Comparison of ENCODE assay signal across 7 mouse cellular contexts in the genomic region with DNA sequence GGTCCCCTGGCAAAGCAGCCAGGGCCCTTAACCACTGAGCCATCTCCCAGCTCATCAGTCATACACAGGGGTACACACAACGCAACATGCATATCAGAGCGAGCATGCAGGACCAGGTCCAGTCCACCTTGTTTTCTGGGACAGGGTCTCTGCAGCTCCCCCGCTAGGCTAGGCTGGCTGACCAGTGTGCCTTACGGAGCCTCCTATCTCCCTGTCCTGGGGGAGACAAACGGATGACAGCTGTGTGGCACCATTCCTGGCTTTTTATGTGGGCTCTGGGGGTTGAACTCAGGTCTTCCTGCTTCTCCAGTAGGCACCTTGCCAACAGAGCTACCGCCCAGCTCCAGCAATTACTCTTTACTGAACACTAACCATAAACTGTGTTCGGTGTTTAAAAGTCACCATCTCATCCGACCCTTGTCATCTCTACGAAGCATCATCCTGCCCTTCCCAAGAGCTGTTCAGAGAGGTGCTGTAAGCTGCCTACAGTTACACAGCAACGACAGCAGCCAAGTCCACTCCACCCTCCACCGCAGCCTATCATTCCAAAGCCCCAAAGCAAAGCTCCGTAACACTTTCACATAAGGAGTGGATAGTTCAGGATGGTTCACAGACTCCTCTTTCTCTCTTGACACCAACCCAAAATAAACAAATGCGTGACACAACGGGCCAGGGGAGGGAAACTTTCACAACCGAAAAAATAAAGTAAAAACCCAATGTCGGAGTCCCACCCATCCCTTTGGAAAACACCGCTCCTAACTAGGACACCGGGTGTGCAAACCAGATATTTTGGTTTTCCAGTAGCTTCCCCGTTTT. TPM values are rescaled to one million over a fixed set of nuclear protein-coding genes. Genes with fewer than 3 reads are reported as not detected.
DNase-seq lines count a peak whose midpoint lies in the region; ATAC-seq and TF ChIP-seq lines count a peak whose summit lies in the region.

No protein-coding gene starts in this region.

- no peaks in the 10 kb centered on the region for H3K27me3 ChIP-seq in kidney, embryonic 15.5 days
- H3K27me3 ChIP-seq in forebrain, postnatal 0 days (ENCODE audit: insufficient read depth, low read length) = no peaks in the 10 kb centered on the region
- H3K27me3 ChIP-seq in midbrain, embryonic 14.5 days (ENCODE audit: control insufficient read depth, insufficient read depth, low read length) = no peaks in the 10 kb centered on the region

- TF ChIP-seq CTCF in forebrain, postnatal 0 days (IDR thresholded peaks at IDR 0.05; ENCODE audit: low read depth) = no peak

- H3K36me3 ChIP-seq in kidney, embryonic 15.5 days = no peaks in the 10 kb centered on the region
- no peaks in the 10 kb centered on the region for H3K36me3 ChIP-seq in forebrain, postnatal 0 days (ENCODE audit: insufficient read depth)
- no peaks in the 10 kb centered on the region for H3K36me3 ChIP-seq in midbrain, embryonic 14.5 days (ENCODE audit: control insufficient read depth, insufficient read depth, low read length)

- no peak for ATAC-seq in kidney, embryonic 15.5 days (replicated peaks; ENCODE audit: low FRiP score)
- no peak for ATAC-seq in forebrain, postnatal 0 days
- ATAC-seq in midbrain, embryonic 14.5 days (ENCODE audit: low FRiP score, low TSS enrichment) = no peak
- no peak for ATAC-seq in erythroid progenitor cell, adult 5-6 weeks (replicated peaks; ENCODE audit: low FRiP score, poor library complexity, severe bottlenecking)

- 0 out of 2 replicates have a peak overlapping the region, but pooled peaks have one; percentile 83 for H3K4me2 ChIP-seq in kidney, embryonic 15.5 days
- peak overlapping the region; percentile 74 for H3K4me2 ChIP-seq in forebrain, postnatal 0 days (ENCODE audit: low read depth)
- peak overlapping the region; percentile 83 for H3K4me2 ChIP-seq in midbrain, embryonic 14.5 days (ENCODE audit: low read length)

- 0 out of 2 replicates have a peak overlapping the region, but pooled peaks have one; percentile 91 for H3K4me3 ChIP-seq in kidney, embryonic 15.5 days (replicated peaks)
- H3K4me3 ChIP-seq in forebrain, postnatal 0 days (ENCODE audit: low read depth, low read length) = peak overlapping the region; percentile 86
- peak overlapping the region; percentile 95 for H3K4me3 ChIP-seq in midbrain, embryonic 14.5 days (replicated peaks; ENCODE audit: low read depth, low read length)

- WGBS in kidney, embryonic 15.5 days = 69% methylated on average over 19 of the region's 19 CpGs
- WGBS in forebrain, postnatal 0 days = 74% methylated on average over 19 of the region's 19 CpGs
- 87% methylated on average over 19 of the region's 19 CpGs for WGBS in midbrain, embryonic 14.5 days

- no peaks in the 10 kb centered on the region for H3K9me3 ChIP-seq in kidney, embryonic 15.5 days (replicated peaks)
- H3K9me3 ChIP-seq in forebrain, postnatal 0 days (ENCODE audit: low read length) = no peaks in the 10 kb centered on the region
- no peaks in the 10 kb centered on the region for H3K9me3 ChIP-seq in midbrain, embryonic 14.5 days (ENCODE audit: control insufficient read depth, low read length)

- no peak overlapping the region for H3K9ac ChIP-seq in kidney, embryonic 15.5 days
- H3K9ac ChIP-seq in forebrain, postnatal 0 days = peak overlapping the region; percentile 92; the same call in 1 of the 2 replicates
- H3K9ac ChIP-seq in midbrain, embryonic 14.5 days (replicated peaks; ENCODE audit: low read length) = 0 out of 2 replicates have a peak overlapping the region, but pooled peaks have one; percentile 2

- peaks cover 74% of the 10 kb centered on the region for H3K4me1 ChIP-seq in kidney, embryonic 15.5 days
- peaks cover 22% of the 10 kb centered on the region for H3K4me1 ChIP-seq in forebrain, postnatal 0 days (ENCODE audit: insufficient read depth)
- H3K4me1 ChIP-seq in midbrain, embryonic 14.5 days (ENCODE audit: control insufficient read depth, insufficient read depth, low read length) = peaks cover 43% of the 10 kb centered on the region

- no peak for DNase-seq in kidney, adult 11 months
- peak; percentile 55 for DNase-seq in cerebellum, adult 9-10 months
- DNase-seq in forebrain, postnatal 0 days = no peak
- no peak for DNase-seq in midbrain, embryonic 14.5 days
- no peak for DNase-seq in spleen, postnatal 4 days (ENCODE audit: low spot score in 2 of 2)

- no peak overlapping the region for H3K27ac ChIP-seq in kidney, embryonic 15.5 days
- H3K27ac ChIP-seq in forebrain, postnatal 0 days (ENCODE audit: low read depth, low read length) = peak overlapping the region; percentile 40; the same call in 1 of the 2 replicates
- H3K27ac ChIP-seq in midbrain, embryonic 14.5 days (replicated peaks; ENCODE audit: low read depth, low read length) = no peak overlapping the region

RNA-seq across cellular contexts. Expression of a gene that starts 2.6 kb away (rescaled TPM):
- polyA plus RNA-seq in kidney, embryonic 15.5 days (2015; fragmentation: Nextera tagmentation; extraction: Ambion mirVana) = 33.8 and 35.3 TPM in 2 replicates
- total RNA-seq in forebrain, postnatal 0 days (2014; rRNA removed) = 62.0 and 62.2 TPM in 2 replicates
- polyA plus RNA-seq in forebrain, postnatal 0 days (2015; fragmentation: Nextera tagmentation; extraction: Ambion mirVana) = 76.5 and 90.8 TPM in 2 replicates
- polyA plus RNA-seq in midbrain, embryonic 14.5 days (2014; fragmentation: Nextera tagmentation; extraction: Ambion mirVana) = 58.0 and 72.4 TPM in 2 replicates
- total RNA-seq in erythroid progenitor cell, adult 5-6 weeks (2015; ENCODE audit: low replicate concordance) = 15.5 TPM in 2 replicates
- 7.3 and 9.6 TPM in 2 replicates for total RNA-seq in erythroid progenitor cell, adult 5-6 weeks (2017; ENCODE audit: low replicate concordance)

RNA-seq across cellular contexts. Expression of a gene that starts 56.0 kb away (rescaled TPM):
- polyA plus RNA-seq in kidney, embryonic 15.5 days (2015; fragmentation: Nextera tagmentation; extraction: Ambion mirVana) = 18.2 and 20.0 TPM in 2 replicates
- total RNA-seq in forebrain, postnatal 0 days (2014; rRNA removed) = 52.2 and 55.0 TPM in 2 replicates
- polyA plus RNA-seq in forebrain, postnatal 0 days (2015; fragmentation: Nextera tagmentation; extraction: Ambion mirVana) = 22.2 and 29.8 TPM in 2 replicates
- 22.5 and 24.7 TPM in 2 replicates for polyA plus RNA-seq in midbrain, embryonic 14.5 days (2014; fragmentation: Nextera tagmentation; extraction: Ambion mirVana)
- total RNA-seq in erythroid progenitor cell, adult 5-6 weeks (2015; ENCODE audit: low replicate concordance) = 0.84 and 2.2 TPM in 2 replicates
- 8.2 and 18.2 TPM in 2 replicates for total RNA-seq in erythroid progenitor cell, adult 5-6 weeks (2017; ENCODE audit: low replicate concordance)
